Mouse (Mus musculus): ENCODE results near the gene H2-T22. TPM values are rescaled to one million over a fixed set of nuclear protein-coding genes. Genes with fewer than 3 reads are reported as not detected.

Gene H2-T22
- 8.3 and 9.1 TPM in 2 replicates for polyA plus RNA-seq (2012; rRNA removed)

GRCm38 (mm10) chr17:36042610-36043169, at the start of gene H2-T22, which contains the start of gene Gm6034:
Gene H2-T22 (minus strand): TSS chr17:36042747.
Gene Gm6034 (plus strand): TSS chr17:36042961.

GRCm38 (mm10) chr17:36058362-36058761, 15.8 kb upstream of the H2-T22 start, which contains the start of gene Gm11127:
Gene Gm11127 (minus strand): TSS chr17:36058371.

GRCm38 (mm10) chr17:36032351-36032875, 10.1 kb downstream of the H2-T22 start, which contains the start of gene H2-T23:
Gene H2-T23 (minus strand): TSS chr17:36032855.

GRCm38 (mm10) chr17:36020191-36021073, 22.1 kb downstream of the H2-T22 start, which contains the start of gene H2-T24:
Gene H2-T24 (minus strand): TSS chr17:36020560.

Other genes starting within 250 kb of the H2-T22 start
- gene Ier3, start 221.1 kb downstream of the H2-T22 start, polyA plus RNA-seq (2012; rRNA removed) = 7.2 and 9.8 TPM in 2 replicates
- 31.6 and 34.3 TPM in 2 replicates for gene Flot1, start 219.5 kb downstream of the H2-T22 start, polyA plus RNA-seq (2012; rRNA removed)
- gene Tubb5, start 204.4 kb downstream of the H2-T22 start, polyA plus RNA-seq (2012; rRNA removed) = 448 and 489 TPM in 2 replicates
- 10.0 and 10.7 TPM in 2 replicates for gene Mdc1, start 201.2 kb downstream of the H2-T22 start, polyA plus RNA-seq (2012; rRNA removed)
- 13.3 and 17.0 TPM in 2 replicates for gene Nrm, start 181.4 kb downstream of the H2-T22 start, polyA plus RNA-seq (2012; rRNA removed)
- 9.1 and 9.3 TPM in 2 replicates for gene Ppp1r18, start 177.2 kb downstream of the H2-T22 start, polyA plus RNA-seq (2012; rRNA removed)
- gene Dhx16, start 162.9 kb downstream of the H2-T22 start, polyA plus RNA-seq (2012; rRNA removed) = 42.6 and 44.7 TPM in 2 replicates
- 11.3 and 15.3 TPM in 2 replicates for gene 2310061I04Rik, start 145.3 kb downstream of the H2-T22 start, polyA plus RNA-seq (2012; rRNA removed)
- gene Atat1, start 132.7 kb downstream of the H2-T22 start, polyA plus RNA-seq (2012; rRNA removed) = 8.2 and 8.5 TPM in 2 replicates
- 44.9 and 55.3 TPM in 2 replicates for gene Mrps18b, start 126.4 kb downstream of the H2-T22 start, polyA plus RNA-seq (2012; rRNA removed)
- gene Ppp1r10, start 126.3 kb downstream of the H2-T22 start, polyA plus RNA-seq (2012; rRNA removed) = 13.3 and 16.4 TPM in 2 replicates
- 51.1 and 52.6 TPM in 2 replicates for gene Abcf1, start 73.0 kb downstream of the H2-T22 start, polyA plus RNA-seq (2012; rRNA removed)
- 4.9 and 5.4 TPM in 2 replicates for gene Gnl1, start 62.9 kb downstream of the H2-T22 start, polyA plus RNA-seq (2012; rRNA removed)
- 4.5 and 6.2 TPM in 2 replicates for gene Prr3, start 62.5 kb downstream of the H2-T22 start, polyA plus RNA-seq (2012; rRNA removed)
- 4.2 and 6.5 TPM in 2 replicates for gene H2-T24, start 22.2 kb downstream of the H2-T22 start, polyA plus RNA-seq (2012; rRNA removed)
- 25.1 and 29.1 TPM in 2 replicates for gene H2-T23, start 9.9 kb downstream of the H2-T22 start, polyA plus RNA-seq (2012; rRNA removed)
- not detected in 2 replicates for gene Gm6034, start 214 bp upstream of the H2-T22 start, polyA plus RNA-seq (2012; rRNA removed)
- not detected in 2 replicates for gene Gm11127, start 15.6 kb upstream of the H2-T22 start, polyA plus RNA-seq (2012; rRNA removed)
- gene Gm19684, start 78.9 kb upstream of the H2-T22 start, polyA plus RNA-seq (2012; rRNA removed) = not detected in 2 replicates
- not detected in 2 replicates for gene Gm7030, start 86.7 kb upstream of the H2-T22 start, polyA plus RNA-seq (2012; rRNA removed)
- not detected in 2 replicates for gene Gm8909, start 125.8 kb upstream of the H2-T22 start, polyA plus RNA-seq (2012; rRNA removed)
- gene H2-T3, start 147.5 kb upstream of the H2-T22 start, polyA plus RNA-seq (2012; rRNA removed) = not detected in 2 replicates
- gene Rpp21, start 215.3 kb upstream of the H2-T22 start, polyA plus RNA-seq (2012; rRNA removed) = 34.4 and 41.1 TPM in 2 replicates
- 10.8 and 12.6 TPM in 2 replicates for gene Trim39, start 229.5 kb upstream of the H2-T22 start, polyA plus RNA-seq (2012; rRNA removed)
- gene H2-M10.2, start 243.7 kb upstream of the H2-T22 start, polyA plus RNA-seq (2012; rRNA removed) = not detected in 2 replicates